Mouse (Mus musculus) forebrain, embryonic 11.5 days (tissue): ENCODE measurements around the gene Boc. TPM values are rescaled to one million over a fixed set of nuclear protein-coding genes. Genes with fewer than 3 reads are reported as not detected.

Source experiments
- ATAC-seq: fragments of 200-750 bp; cut with Nextera tagmentation; replicated peaks from 2 replicates; pipeline ENCODE4 v1.8.0; 2017; ENCODE audit warnings: moderate TSS enrichment; ENCODE audit not compliant: low FRiP score
- DNase-seq: peaks from one replicate; pipeline ENCODE4 v3.0.0-alpha.2; 2017; ENCODE audit warnings: low spot score
- H3K27ac ChIP-seq: fragments of 300-500 bp; sonication (generic); 2 replicates; pipeline ENCODE4 v1.5.1; 2014; ENCODE audit warnings: low read depth, low read length
- H3K27me3 ChIP-seq: fragments of 300-500 bp; sonication (generic); 2 replicates; pipeline ENCODE4 v1.6.1; 2014; ENCODE audit warnings: mild to moderate bottlenecking, low read length, mixed read lengths; ENCODE audit not compliant: control insufficient read depth, insufficient read depth
- H3K36me3 ChIP-seq: fragments of 300-500 bp; sonication (generic); 2 replicates; pipeline ENCODE4 v1.6.1; 2014; ENCODE audit warnings: mild to moderate bottlenecking, low read length, moderate library complexity, mixed read lengths; ENCODE audit not compliant: control insufficient read depth, insufficient read depth
- H3K4me1 ChIP-seq: fragments of 300-500 bp; sonication (generic); replicated peaks from 2 replicates; pipeline ENCODE4 v1.6.1; 2014; ENCODE audit warnings: low read length, mixed read lengths; ENCODE audit not compliant: control insufficient read depth, insufficient read depth
- H3K4me2 ChIP-seq: fragments of 300-500 bp; sonication (generic); 2 replicates; pipeline ENCODE4 v1.6.1; 2014; ENCODE audit warnings: low read depth, mild to moderate bottlenecking, low read length, moderate library complexity, mixed read lengths; ENCODE audit not compliant: severe bottlenecking
- H3K4me3 ChIP-seq: fragments of 300-500 bp; sonication (generic); 2 replicates; pipeline ENCODE4 v1.5.1; 2014; ENCODE audit warnings: low read depth, low read length
- H3K9ac ChIP-seq: fragments of 300-500 bp; sonication (generic); 2 replicates; pipeline ENCODE4 v1.6.1; 2014; ENCODE audit warnings: low read length
- H3K9me3 ChIP-seq: fragments of 300-500 bp; sonication (generic); 2 replicates; pipeline ENCODE4 v1.6.1; 2016; ENCODE audit warnings: low read length, mixed read lengths; ENCODE audit not compliant: control insufficient read depth
- WGBS: fragments of 180-500 bp; shearing (Covaris S2); extraction: QIAGEN DNeasy Blood & Tissue Kit; methylation state at CpG from one replicate; pipeline ENCODE4 v1.1.7; 2014; 5-methylcytosine and 5-hydroxymethylcytosine counted together
- polyA plus RNA-seq: library from polyadenylated mRNA; unstranded; fragments of >200 nt; fragmentation: Nextera tagmentation; extraction: Ambion mirVana; gene quantifications from 2 replicates; pipeline ENCODE4 v1.2.1, GENCODE M21; 2014

Gene Boc
- polyA plus RNA-seq, 1 experiment from 2014 or later, result 35.6 TPM

DNA sequence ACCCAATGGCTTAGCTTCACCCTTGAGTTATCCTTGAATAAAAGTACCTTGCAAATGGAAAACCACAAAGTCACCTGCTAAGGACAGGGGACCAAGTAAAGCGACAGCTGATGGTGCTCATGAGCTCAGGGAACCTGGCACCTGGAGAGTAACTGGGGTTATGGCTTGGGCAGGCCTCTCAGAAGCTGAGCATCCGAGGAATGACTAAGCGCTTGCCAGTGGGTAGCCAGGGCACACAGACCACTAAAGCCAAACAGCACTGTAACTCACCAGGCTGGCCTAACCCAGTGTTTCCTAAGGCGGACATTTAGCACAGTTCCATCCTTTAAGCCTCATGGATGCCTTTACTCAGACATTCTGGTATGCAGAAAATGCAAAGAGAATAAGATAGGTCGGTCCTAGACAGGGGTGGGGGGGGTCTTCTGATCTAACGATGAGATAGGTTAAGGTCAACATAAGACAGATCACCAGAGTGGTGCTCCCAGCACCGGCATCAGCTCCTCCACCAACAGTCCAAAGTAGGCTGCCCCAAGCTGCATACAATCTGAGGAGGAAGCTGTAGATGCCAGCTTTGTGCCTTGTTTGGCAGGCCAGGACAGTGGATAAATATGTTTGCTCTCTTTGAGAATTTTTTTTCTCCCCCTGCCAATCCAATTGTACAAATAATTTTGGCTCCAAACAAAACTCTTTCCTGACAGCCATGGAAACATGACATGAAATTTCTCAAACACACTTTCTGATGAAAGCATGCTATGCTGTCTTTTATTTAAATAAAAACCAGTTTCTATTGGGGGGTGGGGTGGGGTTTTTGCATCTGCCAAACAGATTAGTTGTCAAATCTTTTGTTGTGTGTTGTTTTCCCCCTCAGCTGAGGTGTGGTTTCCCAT is 49.0 kb downstream of the Boc start:
- H3K4me1 ChIP-seq, result no peaks in the 10 kb centered on the region
- ATAC-seq (no peak), DNase-seq (no peak)
- H3K27ac ChIP-seq, result no peak overlapping the region
- H3K27me3 ChIP-seq, result no peaks in the 10 kb centered on the region
- H3K36me3 ChIP-seq, result peaks cover 13% of the 10 kb centered on the region; the same call in 1 of the 2 replicates
- no peak overlapping the region for H3K4me3 ChIP-seq
- H3K9me3 ChIP-seq, result no peaks in the 10 kb centered on the region; the same call in 1 of the 2 replicates
- H3K9ac ChIP-seq, result no peak overlapping the region
- H3K4me2 ChIP-seq, result no peak overlapping the region
- WGBS, result 85% methylated on average over 7 of the region's 7 CpGs

DNA sequence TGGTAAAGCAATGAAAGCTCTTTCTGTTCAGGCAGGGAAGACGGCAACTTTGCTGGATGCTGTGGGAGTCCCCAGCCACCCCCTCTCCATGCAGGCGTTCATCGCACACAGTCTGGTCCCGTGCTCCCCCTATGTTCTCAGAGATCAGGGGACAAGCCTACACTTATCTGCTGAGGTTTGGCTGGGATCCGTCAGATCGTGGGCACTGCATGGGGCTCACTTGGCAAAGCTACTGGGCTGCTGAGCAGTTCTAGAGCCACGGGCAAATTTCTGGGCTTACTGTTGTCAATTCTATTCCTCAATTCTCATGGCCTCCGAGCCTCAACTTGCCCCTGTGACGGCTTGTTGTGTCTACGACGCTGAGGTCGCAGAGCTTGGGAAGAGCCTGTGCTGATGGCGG is 49.9 kb downstream of the Boc start:
- Histone ChIP-seq H3K27me3 (no peaks in the 10 kb centered on the region), H3K9ac (no peak overlapping the region), H3K9me3 (no peaks in the 10 kb centered on the region; the same call in 1 of the 2 replicates), H3K4me2 (no peak overlapping the region), H3K4me1 (no peaks in the 10 kb centered on the region), H3K27ac (no peak overlapping the region), H3K36me3 (peaks cover 16% of the 10 kb centered on the region), H3K4me3 (no peak overlapping the region)
- ATAC-seq (no peak), DNase-seq (no peak)
- 93% methylated on average over 13 of the region's 13 CpGs for WGBS

DNA sequence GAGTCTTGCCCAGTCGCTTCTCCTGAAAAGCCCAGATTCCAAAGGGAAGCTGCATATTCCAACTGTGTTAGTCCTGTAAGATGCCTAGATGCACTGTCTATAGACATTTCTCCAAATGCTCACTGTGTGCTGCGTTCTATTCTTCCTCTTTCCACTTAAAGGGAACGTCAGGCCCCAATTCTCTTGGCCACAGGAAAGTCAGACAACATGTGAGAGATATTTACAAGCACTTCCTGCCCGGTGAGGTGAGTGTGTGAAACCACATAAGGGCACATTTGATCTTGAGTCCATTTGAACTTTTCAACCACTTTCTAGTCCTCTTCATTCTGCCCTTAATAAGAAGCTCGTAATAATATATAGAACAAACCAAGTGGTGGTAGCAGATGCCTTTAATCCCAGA is 50.7 kb downstream of the Boc start:
- DNase-seq, result no peak
- Histone ChIP-seq H3K4me2 (no peak overlapping the region), H3K27me3 (no peaks in the 10 kb centered on the region), H3K9ac (no peak overlapping the region), H3K4me3 (no peak overlapping the region), H3K4me1 (no peaks in the 10 kb centered on the region), H3K9me3 (no peaks in the 10 kb centered on the region; the same call in 1 of the 2 replicates), H3K27ac (no peak overlapping the region), H3K36me3 (peaks cover 17% of the 10 kb centered on the region)
- 90% methylated on average over 5 of the region's 5 CpGs for WGBS
- ATAC-seq, result no peak

DNA sequence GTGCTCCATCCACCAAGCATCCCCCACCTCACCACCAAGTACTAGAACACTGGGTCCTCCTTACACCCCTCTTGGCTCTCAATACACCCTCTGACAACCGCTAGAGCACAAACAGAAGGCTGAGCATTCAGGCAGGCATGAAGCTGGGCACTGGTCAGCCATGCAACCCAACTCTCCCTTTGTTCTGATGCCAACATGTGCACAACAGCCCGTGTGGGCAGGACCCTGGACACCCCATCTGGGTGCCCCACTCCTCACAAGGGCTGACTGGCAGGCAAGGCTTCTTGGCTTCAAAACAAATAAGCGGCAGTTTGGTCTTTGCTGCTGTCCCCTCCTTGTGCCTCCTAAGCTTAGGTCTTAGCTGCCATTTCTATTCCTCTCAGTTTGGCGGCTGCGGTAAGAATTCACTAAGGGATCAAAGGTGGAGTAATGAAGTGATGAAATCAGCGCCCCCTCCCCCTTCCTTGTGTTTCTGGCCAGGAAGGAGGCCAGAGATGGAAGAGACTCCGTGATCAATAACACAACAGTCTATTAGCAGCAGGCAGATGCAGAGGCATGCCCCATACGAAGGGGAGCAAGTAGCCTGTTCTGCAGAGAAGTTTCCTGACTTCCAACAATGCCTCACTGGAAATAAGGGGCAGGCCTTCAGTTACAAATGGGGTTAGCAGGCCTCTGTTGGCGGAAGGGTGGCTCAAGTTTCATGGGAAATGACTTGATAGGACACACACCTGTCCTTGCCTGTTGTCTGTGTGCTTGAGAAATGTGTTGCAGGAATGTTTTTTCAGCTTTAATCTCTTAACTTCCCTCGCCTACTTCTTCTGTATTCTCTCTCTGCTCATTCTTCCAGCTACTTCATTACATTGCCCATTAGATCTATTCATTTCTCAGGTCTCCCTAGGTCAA is 51.4 kb downstream of the Boc start:
- H3K4me1 ChIP-seq, result no peaks in the 10 kb centered on the region
- no peak for DNase-seq
- H3K36me3 ChIP-seq, result peaks cover 18% of the 10 kb centered on the region
- H3K27ac ChIP-seq, result no peak overlapping the region
- H3K27me3 ChIP-seq, result no peaks in the 10 kb centered on the region
- 77% methylated on average over 10 of the region's 10 CpGs for WGBS
- ATAC-seq, result 0 out of 2 replicates have a peak, but pooled peaks have one; percentile 10
- H3K9me3 ChIP-seq, result no peaks in the 10 kb centered on the region; the same call in 1 of the 2 replicates
- H3K4me3 ChIP-seq, result no peak overlapping the region
- H3K4me2 ChIP-seq, result no peak overlapping the region
- no peak overlapping the region for H3K9ac ChIP-seq

DNA sequence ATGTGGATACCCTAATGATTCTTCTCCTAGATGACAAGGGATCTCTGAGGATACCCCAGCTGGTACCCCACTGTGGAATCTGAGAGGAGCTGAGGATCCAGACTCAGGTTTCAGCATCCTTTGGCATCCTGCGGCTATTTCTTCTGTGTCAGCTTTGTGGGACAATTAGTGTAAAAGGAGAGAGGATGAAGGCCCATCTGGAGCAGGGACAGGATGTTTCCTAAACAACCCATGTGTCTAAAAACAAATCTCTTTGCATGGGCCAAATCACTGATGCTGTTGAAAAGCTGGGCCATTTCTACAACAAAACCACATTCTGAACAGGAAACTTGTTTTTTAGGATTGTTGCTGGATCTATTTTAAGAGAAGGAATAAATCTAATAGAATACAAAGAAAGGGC is 53.5 kb downstream of the Boc start:
- H3K36me3 ChIP-seq, result peaks cover 30% of the 10 kb centered on the region
- 89% methylated on average over 1 of the region's 1 CpGs for WGBS
- no peaks in the 10 kb centered on the region; the same call in 1 of the 2 replicates for H3K9me3 ChIP-seq
- H3K4me3 ChIP-seq, result no peak overlapping the region
- DNase-seq, result no peak
- no peak overlapping the region for H3K4me2 ChIP-seq
- no peak for ATAC-seq
- H3K9ac ChIP-seq, result no peak overlapping the region
- H3K4me1 ChIP-seq, result no peaks in the 10 kb centered on the region
- H3K27ac ChIP-seq, result no peak overlapping the region
- H3K27me3 ChIP-seq, result no peaks in the 10 kb centered on the region

DNA sequence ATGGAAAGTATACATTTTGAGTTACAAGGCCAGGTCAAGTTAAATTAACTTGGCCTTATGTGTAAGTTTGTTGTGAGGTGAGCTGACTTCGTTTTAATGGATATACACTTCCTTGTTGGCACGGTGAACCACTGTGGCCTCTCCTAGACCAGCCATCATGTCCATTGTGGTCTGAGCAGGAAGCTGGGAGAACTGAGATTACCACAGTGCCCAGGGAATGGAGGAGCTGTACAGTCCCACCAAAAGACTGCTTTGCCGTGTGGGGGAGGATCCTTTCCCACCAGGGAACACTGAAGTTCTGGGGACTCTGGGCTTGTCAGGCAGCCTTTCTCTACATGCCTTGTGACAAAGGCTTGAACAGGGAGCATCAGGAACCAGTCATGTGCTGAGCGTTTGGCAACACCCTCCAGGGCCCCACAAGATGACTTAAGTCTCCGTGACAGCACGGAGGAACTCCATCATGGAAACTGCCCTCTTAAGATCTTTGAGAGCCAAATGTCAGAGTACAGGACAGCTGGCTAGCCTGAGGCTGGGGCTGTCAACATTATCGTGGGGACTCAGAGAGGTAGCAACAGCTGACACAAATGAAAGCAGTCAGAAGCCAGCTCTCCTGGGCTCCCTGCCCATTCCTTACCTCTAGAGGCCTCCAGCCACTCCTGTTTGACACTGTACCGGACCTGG is 55.7 kb downstream of the Boc start:
- H3K4me3 ChIP-seq, result no peak overlapping the region
- H3K9me3 ChIP-seq, result no peaks in the 10 kb centered on the region; the same call in 1 of the 2 replicates
- peaks cover 47% of the 10 kb centered on the region for H3K36me3 ChIP-seq
- WGBS, result 81% methylated on average over 8 of the region's 8 CpGs
- H3K27ac ChIP-seq, result no peak overlapping the region
- no peak for ATAC-seq
- no peak overlapping the region for H3K4me2 ChIP-seq
- no peaks in the 10 kb centered on the region for H3K27me3 ChIP-seq
- H3K9ac ChIP-seq, result no peak overlapping the region
- H3K4me1 ChIP-seq, result no peaks in the 10 kb centered on the region
- DNase-seq, result no peak

DNA sequence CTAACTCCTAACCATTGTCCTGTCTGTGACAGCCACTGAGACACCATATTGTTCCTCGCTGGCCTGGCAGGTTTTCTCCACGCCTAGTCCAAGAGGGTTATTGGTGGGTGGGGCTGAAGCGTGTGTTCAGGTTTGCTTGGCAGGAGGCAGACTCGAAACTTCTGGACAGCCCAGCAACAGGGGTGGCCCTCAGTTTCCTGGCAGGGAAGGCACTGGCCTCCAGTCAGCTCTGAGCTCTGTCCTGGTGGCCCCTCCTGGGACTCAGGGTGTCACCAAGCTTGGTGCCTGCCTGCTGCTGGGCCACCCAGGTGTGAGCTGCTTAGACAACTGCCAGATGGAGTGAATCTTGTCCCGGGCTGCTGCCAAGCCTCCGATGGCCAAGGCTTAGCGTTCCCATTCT is 56.4 kb downstream of the Boc start:
- Histone ChIP-seq H3K4me1 (no peaks in the 10 kb centered on the region), H3K27me3 (no peaks in the 10 kb centered on the region), H3K27ac (no peak overlapping the region), H3K4me3 (no peak overlapping the region), H3K9me3 (no peaks in the 10 kb centered on the region; the same call in 1 of the 2 replicates), H3K36me3 (peaks cover 49% of the 10 kb centered on the region), H3K4me2 (no peak overlapping the region), H3K9ac (no peak overlapping the region)
- WGBS, result 94% methylated on average over 7 of the region's 7 CpGs
- ATAC-seq (no peak), DNase-seq (no peak)

DNA sequence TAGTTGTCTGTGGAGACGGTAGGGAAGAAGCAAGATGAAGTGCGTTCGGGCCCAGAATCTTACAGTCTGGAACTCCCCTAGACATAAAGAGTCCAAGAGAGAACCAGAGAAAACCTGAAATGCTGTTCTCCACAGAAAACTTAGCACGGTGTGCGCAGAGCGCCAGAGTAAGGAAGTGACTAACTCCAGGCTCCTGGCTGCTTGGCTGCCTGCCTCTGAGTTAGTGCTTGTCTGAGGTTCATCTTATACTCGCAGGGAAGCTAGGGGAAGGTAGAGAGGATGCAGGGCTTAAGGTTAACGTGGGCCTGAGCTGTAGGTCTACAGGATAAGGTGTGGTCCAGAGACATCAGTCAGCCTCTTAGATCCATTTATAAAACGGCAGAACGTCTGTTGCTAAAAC is 56.9 kb downstream of the Boc start:
- no peak for ATAC-seq
- DNase-seq, result no peak
- WGBS, result 96% methylated on average over 10 of the region's 10 CpGs
- no peak overlapping the region for H3K27ac ChIP-seq
- H3K9me3 ChIP-seq, result no peaks in the 10 kb centered on the region; the same call in 1 of the 2 replicates
- H3K4me2 ChIP-seq, result no peak overlapping the region
- no peak overlapping the region for H3K9ac ChIP-seq
- H3K4me1 ChIP-seq, result no peaks in the 10 kb centered on the region
- H3K27me3 ChIP-seq, result no peaks in the 10 kb centered on the region
- peaks cover 49% of the 10 kb centered on the region for H3K36me3 ChIP-seq
- H3K4me3 ChIP-seq, result no peak overlapping the region
